Mouse (Mus musculus) CH12.LX (cell line): Measurements from ENCODE around the gene Gse1.

ENCODE experiments used
- CTCF ChIP-seq, 2 experiments: IDR thresholded peaks in 1 of 2; conservative IDR thresholded peaks in 1 of 2; 2 replicates each; pipeline ENCODE4 v1.5.1; 2011 to 2012; ENCODE audit warnings: low read depth in 2 of 2, low read length in 2 of 2, improper control_type of control experiment in 1 of 2, inconsistent platforms in 1 of 2, mild to moderate bottlenecking in 1 of 2, moderate library complexity in 1 of 2
- ETS1 ChIP-seq: conservative IDR thresholded peaks from 2 replicates; pipeline ENCODE4 v1.6.1; 2012; ENCODE audit warnings: low read depth, mild to moderate bottlenecking, inconsistent platforms, low read length, improper control_type of control experiment, moderate library complexity
- MAFK ChIP-seq: IDR thresholded peaks from 2 replicates; pipeline ENCODE4 v1.6.1; 2011; ENCODE audit warnings: low read length, improper control_type of control experiment; ENCODE audit not compliant: insufficient replicate concordance
- MAX ChIP-seq: IDR thresholded peaks from 2 replicates; pipeline ENCODE4 v1.6.1; 2011; ENCODE audit warnings: low read length, improper control_type of control experiment
- POLR2A ChIP-seq: IDR thresholded peaks from 2 replicates; pipeline ENCODE4 v1.6.1; 2011; ENCODE audit warnings: low read depth, mild to moderate bottlenecking, improper control_type of control experiment, low read length
- USF1 ChIP-seq: IDR thresholded peaks from 2 replicates; pipeline ENCODE4 v1.6.1; 2014; ENCODE audit warnings: low read depth, mild to moderate bottlenecking, inconsistent platforms, low read length, improper control_type of control experiment

- TF ChIP-seq POLR2A: no peak
- TF ChIP-seq MAFK: no peak
- TF ChIP-seq MAX: no peak
- no peak for TF ChIP-seq ETS1
- TF ChIP-seq CTCF (conservative IDR thresholded peaks at IDR 0.05 in 1 of 2, IDR thresholded peaks at IDR 0.05 in 1 of 2; ENCODE audit: low read depth in 2 of 2, low read length in 2 of 2): peak; percentile 29 to 47; a peak in 2 of 4 replicates
- TF ChIP-seq USF1: no peak
Observed at GRCm38 (mm10) chr8:120315644-120316043, 87.4 kb downstream of the Gse1 start.
